Mouse (Mus musculus): ENCODE measurements around the gene Myo6. TPM values are rescaled to one million over a fixed set of nuclear protein-coding genes. Genes with fewer than 3 reads are reported as not detected.
"Not testable (repeated sequence)": the region's sequence is repeated elsewhere in the genome, so short reads cannot be mapped to it uniquely, and the experiment has no call there.

The Myo6 gene
- total RNA-seq, 2 experiments from 2014 or later: 59.0 to 72.6 TPM

DNA sequence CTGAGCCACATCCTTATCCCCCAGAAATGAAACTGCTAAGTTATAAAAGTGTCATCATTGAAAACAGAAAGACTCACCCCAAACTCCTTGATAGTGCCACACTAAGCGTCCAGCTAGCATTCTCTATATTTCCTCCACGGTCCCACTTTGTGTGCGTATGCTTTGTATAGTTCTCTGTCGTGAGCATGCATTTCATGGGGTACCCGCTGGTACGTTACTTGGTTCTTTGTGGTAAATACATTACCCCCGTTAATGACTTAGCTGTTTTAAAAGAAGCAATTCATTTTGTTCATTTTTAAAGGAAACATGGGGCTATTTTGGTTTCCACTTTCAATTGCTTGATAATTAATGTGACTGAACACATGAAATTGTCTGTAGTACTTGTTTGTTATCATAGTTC is 122.0 kb downstream of the Myo6 start:
- no peak for DNase-seq (ENCODE audit: low spot score in 2 of 2)

- no peak for DNase-seq (ENCODE audit: low spot score in 2 of 2)
Measured at GRCm38 (mm10) chr9:80293056-80293584, 128.3 kb downstream of the Myo6 start.

DNA sequence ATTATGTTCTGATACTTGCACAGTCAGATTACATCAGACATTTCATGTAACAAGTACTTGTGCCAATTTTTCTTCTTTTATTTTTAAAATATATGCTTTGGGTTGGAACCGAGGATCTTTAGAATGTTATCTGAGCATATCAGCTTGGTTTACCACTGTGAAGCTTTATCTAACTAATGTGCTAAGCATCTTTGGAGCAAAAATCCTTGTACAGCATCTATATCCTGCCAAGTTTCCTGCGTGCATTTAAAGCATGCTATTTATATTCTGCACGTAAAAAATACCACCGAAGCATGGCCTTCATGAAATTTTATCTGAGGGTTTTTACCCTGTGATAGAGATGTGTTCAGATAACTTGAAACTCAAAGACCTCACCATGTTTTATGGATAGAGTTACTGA is 131.3 kb downstream of the Myo6 start:
- DNase-seq (ENCODE audit: low spot score in 2 of 2): no peak

GRCm38 (mm10) chr9:80299031-80299430 is 134.2 kb downstream of the Myo6 start:
- no peak for DNase-seq (ENCODE audit: low spot score in 2 of 2)

DNA sequence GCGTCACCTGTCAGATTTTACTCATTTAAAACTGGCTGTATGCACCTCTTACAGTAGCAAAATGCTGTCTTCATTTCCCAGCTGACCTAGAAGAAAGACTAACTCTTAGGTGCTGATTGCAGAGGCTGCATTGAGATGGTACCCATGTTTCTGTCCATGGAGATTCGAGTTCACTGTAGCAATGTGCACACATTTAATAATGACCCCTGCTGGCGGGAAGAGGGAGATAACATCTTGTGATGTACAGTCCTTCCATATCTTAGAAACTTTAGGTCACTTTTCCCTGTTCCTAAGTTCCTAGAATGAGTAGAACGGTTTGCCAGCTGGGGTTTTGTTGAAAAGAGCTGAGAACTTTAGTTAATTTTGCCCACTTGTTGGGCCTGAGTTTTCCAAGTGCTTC is 138.7 kb downstream of the Myo6 start:
- peak in 1 of 2 experiments; percentile 18 for DNase-seq (ENCODE audit: low spot score in 2 of 2)

DNA sequence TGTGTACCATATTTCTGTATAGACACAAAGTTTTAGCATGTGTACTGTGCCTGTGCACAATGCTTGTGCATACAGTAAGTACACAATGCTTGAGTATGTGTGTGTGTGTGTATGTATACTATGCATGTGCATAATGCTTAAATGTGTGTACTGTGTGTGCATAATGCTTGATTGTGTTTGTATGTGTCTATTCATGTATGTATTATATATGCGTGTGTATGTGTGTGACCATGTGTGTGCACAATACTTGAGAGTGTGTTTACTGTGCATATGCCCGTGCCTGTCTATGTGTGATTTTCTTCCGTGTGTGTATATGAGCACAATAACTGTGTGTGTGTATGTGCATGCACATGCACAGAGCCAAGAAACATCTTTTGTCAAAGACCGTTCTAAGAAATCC is 141.6 kb downstream of the Myo6 start:
- no peak for DNase-seq (ENCODE audit: low spot score in 2 of 2)

GRCm38 (mm10) chr9:80306853-80307252 is 142.0 kb downstream of the Myo6 start:
- peak; percentile 36 to 38 for DNase-seq (ENCODE audit: low spot score in 2 of 2)

DNA sequence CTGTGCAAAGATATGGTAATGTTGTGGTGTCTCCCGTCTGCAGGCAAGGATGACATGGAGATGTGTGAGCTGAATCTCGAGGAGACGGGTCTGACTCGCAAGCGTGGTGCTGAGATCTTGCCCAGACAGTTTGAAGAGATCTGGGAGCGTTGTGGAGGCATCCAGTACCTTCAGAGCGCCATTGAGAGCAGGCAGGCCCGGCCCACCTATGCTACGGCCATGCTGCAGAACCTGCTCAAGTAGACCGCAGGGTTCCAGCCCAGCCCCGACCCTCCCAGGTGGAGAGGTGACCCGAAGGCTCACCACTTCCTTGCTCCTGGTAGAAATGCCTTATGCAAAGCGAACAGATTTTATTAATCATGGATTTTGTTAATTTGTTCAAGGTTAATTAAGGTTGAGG is 142.8 kb downstream of the Myo6 start:
- no peak for DNase-seq (ENCODE audit: low spot score in 2 of 2)

DNA sequence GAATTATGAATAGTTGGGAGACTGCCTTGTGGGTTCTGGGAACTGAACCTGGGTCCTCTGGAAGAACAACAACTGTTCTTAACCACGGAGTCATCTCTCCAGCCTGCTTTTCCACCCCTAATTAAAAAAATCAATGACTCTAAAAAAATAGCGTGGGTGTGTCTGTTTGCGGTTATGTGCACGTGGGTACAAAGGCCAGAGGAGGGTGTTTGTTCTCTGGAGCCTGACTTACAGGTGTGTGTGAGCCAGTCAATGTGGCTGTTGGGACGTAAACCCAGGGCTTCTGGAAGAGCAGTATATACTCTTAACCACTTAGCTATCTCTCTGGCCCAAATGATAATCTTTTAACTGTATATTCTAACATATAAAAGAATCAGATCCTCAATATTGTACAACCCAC is 148.8 kb downstream of the Myo6 start:
- DNase-seq (ENCODE audit: low spot score in 2 of 2): no peak

DNA sequence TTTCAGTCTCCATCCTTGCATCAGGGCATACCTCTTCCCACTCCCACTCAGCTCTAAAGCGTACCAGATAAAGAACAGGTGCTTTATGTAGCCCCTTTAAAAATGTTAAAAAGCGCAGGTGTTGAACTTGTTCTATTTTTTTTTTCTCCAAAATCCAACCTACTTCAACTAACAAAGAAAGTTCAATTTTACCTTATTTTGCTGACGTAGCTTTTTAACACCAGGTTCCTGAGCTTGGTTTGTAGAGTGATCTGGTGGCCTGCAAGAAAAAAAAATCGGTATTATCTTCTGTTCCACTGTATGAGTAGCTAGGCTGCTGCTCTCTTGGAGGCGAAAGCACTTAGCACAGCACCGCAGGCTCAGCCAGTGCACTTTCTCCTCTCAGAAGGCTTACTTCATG is 151.1 kb downstream of the Myo6 start:
- DNase-seq (ENCODE audit: low spot score in 2 of 2): no peak

- DNase-seq (ENCODE audit: low spot score in 2 of 2): no peak
Measured at GRCm38 (mm10) chr9:80318027-80318426, 153.2 kb downstream of the Myo6 start.

GRCm38 (mm10) chr9:80321051-80321887 is 156.4 kb downstream of the Myo6 start:
- DNase-seq (ENCODE audit: low spot score in 2 of 2): not testable (repeated sequence)

- peak; percentile 53 to 60 for DNase-seq (ENCODE audit: low spot score in 2 of 2)
Measured at GRCm38 (mm10) chr9:80332153-80332552, 167.3 kb downstream of the Myo6 start.

DNA sequence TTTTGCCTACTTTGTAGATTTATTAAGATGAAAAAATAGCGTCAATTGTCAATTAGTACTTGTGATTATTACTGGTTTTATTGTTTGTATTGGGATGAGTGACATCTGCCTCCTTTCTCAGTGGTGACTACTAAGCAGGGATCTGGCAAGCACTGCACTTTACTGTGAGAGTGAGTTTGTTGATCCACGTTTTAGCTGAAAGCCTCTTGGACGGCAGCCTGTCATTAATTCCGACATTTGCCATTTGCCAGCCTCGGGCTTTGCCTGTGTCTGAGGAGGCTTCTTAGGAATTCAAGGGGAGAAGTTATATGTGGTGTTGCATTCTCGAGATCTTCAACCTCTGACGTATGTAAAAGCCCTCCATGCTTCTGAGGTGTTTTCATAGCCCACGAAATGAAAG is 168.6 kb downstream of the Myo6 start:
- peak in 1 of 2 experiments; percentile 18 for DNase-seq (ENCODE audit: low spot score in 2 of 2)

DNA sequence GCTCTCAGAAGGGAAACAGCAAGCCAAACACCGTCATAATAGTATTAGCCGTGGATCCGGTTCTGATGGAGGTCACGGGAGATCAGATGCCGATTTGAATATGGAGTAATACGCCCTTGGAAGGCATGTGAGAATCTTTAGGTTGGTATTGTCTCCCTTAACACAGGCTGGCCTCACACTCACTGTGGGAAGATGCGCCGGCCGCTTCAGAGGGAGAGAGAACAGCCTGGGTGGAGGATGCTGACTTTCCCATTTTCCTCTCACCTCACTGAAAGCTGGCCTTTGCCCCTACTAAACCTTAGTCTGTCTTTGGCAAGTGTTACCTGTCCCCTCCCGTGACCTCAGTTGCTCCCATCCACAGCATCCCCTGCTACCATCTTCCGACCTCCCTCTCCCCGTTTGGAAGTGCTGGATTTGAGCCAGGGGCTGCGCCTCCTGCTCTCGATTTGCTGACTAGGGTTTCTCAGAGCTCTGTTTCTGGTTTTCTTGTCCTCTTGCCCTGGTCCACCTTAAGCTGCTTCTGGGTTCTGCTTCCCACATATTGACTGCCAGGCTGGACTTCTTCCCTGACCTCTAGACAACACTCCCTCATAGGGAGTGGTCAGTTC is 169.3 kb downstream of the Myo6 start:
- DNase-seq (ENCODE audit: low spot score in 2 of 2): no peak

DNA sequence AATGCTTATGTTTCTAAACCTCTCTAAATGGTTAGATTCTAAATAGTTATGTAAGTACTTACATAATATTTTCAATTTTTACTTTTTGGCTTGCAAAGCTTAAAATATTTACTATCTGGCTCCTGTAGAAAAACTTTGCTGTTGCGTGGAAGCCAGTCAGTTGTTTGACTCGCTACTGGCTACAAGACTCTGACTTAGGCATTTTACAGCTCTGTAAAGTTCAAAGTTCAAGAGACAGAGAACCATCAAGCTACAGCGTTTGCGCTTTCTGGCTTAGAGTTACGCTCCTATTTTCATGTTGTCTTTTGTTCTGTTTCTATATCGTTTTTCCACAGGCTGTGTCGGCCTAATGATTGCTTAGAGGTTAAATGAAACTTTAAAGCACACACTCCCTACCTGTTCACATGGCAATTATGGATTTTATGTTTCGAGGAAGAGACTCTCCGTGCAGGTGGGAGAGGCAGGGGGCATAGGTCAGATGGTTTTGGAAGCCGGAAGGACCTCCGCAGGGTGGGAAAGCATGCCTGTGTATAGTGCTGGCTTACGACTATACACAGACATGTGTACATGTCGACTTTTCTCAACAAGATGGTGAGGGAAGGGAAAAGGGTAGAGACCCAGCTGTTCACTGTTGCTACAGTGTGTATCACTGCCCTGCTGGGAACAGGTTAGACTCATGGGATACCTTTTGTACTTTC is 171.0 kb downstream of the Myo6 start:
- no peak for DNase-seq (ENCODE audit: low spot score in 2 of 2)

DNA sequence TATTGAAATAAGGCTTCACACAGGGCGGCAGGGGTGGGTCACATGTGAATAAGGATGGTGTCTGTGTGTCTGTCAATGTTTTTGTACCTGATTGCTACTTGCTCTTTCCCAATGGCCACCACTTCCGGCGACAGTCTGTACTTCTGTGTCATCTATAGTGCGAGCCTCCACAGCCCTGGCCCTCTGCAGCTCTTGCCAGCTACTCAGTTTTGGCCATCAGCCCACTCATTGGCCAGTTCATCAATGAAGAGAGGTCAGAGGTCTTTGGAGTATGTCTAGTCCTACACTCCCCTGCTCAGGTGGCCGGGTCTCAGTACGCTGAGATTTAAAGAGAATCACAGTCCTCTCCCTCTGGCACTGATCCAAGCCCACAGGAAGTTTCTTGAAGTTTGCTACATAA is 173.2 kb downstream of the Myo6 start:
- no peak for DNase-seq (ENCODE audit: low spot score in 2 of 2)

DNA sequence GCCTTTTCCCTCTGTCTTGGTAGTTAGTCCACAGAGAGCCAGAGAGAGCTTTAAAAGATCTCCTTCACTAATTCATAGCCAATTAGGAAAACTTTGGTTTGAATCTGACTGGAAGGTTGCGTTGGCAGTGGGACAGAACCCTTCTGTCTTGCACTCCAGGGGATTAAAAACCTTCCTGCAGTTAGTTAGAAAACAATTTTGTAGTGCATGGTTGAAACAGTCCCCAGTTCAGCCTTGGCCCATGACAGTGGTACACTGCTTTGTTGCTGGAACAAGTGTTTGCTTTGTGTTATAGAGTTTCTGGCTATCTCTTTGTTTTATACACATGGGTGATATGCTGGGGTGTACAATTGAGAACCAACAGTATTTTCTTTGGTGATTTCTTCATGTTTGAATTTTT is 176.1 kb downstream of the Myo6 start:
- peak in 1 of 2 experiments; percentile 29 for DNase-seq (ENCODE audit: low spot score in 2 of 2)

DNA sequence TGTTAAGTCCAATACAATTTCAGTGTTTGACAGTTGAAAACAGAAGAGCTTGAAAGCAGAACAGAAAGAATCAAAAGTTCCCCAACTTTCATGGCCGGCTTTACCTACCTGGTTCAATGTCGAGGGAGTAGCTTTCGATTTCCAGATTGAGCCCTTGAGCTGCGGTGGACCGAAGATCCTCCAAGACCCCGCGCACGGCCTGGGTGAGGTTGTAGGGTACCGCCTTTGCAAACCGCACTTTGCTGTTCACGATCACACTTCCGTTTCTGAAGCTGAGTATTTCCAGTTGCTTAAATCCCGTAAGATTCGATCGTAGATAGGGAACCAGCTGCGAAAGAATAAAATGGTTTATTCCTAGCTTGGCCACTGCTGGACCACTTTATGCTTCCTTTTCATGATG is 176.9 kb downstream of the Myo6 start:
- DNase-seq (ENCODE audit: low spot score in 2 of 2): no peak

GRCm38 (mm10) chr9:80342520-80342919 is 177.7 kb downstream of the Myo6 start:
- no peak for DNase-seq (ENCODE audit: low spot score in 2 of 2)

DNA sequence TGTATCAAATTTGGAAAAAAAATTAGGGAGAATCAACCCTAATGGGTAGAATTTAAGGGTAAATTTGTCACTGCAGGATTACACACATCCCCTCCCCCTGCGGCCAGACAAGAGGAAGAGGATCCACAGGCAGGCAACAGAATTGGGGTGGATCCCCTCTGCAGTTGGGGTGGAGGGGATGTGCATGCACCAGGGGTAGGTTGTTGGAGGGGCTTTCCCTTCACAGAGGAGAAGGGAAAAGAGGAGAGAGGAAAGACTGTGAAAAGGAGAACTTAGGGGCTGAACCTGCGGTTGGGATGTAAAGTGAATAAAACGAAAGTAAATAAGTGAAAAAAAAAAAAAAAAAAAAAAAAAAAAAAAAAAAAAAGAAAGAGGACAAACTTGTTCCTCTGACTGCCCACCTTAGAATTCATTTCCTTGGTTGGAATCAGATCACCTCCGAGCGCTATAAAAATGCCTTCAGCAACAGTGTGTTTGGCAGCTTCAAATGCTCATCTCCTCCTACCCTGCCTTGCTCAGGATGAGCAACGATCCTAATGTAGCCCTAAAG is 179.7 kb downstream of the Myo6 start:
- no peak for DNase-seq (ENCODE audit: low spot score in 2 of 2)

- no peak for DNase-seq (ENCODE audit: low spot score in 2 of 2)
Measured at GRCm38 (mm10) chr9:80351295-80351677, 186.5 kb downstream of the Myo6 start.
